Mouse (Mus musculus): ENCODE data around the gene Hist1h3c. TPM values are rescaled to one million over a fixed set of nuclear protein-coding genes. Genes with fewer than 3 reads are reported as not detected.
"Not testable (repeated sequence)": the region's sequence is repeated elsewhere in the genome, so short reads cannot be mapped to it uniquely, and the experiment has no call there.

Gene Hist1h3c
- polyA plus RNA-seq, 1 experiment from 2014 or later = 6.0 TPM

DNA sequence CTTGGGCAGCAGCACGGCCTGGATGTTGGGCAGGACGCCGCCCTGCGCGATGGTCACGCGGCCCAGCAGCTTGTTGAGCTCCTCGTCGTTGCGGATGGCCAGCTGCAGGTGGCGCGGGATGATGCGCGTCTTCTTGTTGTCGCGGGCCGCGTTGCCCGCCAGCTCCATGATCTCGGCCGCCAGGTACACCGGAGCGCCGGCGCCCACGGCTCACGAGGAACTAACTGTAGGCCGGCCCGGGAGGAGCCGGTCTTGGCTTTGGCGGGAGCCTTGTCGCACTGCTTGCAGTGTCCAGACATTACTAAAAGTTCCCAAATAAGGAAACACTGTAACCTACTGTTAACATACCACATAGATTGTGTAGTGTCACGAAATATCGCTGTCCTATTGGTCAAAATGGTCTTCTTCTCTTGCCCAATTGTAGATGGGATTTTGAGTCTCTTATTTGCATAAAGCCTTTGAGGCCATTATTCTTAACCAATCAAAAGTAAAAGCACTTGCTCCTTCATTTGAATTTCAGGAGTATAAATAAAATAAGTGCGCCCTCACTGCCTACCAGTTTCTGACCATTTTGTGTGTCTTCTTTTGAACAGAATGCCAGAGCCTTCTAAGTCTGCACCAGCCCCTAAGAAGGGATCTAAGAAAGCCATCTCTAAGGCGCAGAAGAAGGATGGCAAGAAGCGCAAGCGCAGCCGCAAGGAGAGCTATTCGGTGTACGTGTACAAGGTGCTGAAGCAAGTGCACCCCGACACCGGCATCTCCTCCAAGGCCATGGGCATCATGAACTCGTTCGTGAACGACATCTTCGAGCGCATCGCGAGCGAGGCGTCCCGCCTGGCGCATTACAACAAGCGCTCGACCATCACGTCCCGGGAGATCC is 1.0 kb upstream of the Hist1h3c start, which contains the start of gene Hist1h2bb:
Hist1h2bb (plus strand) TSS at position 534 of the 880 bp plus-strand sequence.
- not testable (repeated sequence) for H3K9me3 ChIP-seq (replicated peaks; ENCODE audit: low read length); H3K27me3 ChIP-seq (ENCODE audit: insufficient read depth, low read length); H3K36me3 ChIP-seq (ENCODE audit: insufficient read depth, low read length)
- Histone ChIP-seq H3K4me1 (replicated peaks; ENCODE audit: insufficient read depth, low read length) (peaks cover 11% of the 10 kb centered on the region), H3K4me3 (replicated peaks; ENCODE audit: low read depth, low read length) (peak within 1 kb of the TSS; percentile 32), H3K9ac (ENCODE audit: low read depth, low read length) (peak within 1 kb of the TSS; percentile 54), H3K27ac (peak within 1 kb of the TSS; percentile 96), H3K4me2 (ENCODE audit: low read length) (peak within 1 kb of the TSS; percentile 60)
- WGBS = 0% methylated on average over 37 of the region's 58 CpGs
- 0 out of 2 replicates have a peak, but pooled peaks have one; percentile 4 for TF ChIP-seq CTCF (IDR thresholded peaks at IDR 0.05; ENCODE audit: low read depth)
- ATAC-seq (replicated peaks; ENCODE audit: low FRiP score, low read depth) = peak; percentile 86
- DNase-seq (ENCODE audit: low spot score) = peak; percentile 99

DNA sequence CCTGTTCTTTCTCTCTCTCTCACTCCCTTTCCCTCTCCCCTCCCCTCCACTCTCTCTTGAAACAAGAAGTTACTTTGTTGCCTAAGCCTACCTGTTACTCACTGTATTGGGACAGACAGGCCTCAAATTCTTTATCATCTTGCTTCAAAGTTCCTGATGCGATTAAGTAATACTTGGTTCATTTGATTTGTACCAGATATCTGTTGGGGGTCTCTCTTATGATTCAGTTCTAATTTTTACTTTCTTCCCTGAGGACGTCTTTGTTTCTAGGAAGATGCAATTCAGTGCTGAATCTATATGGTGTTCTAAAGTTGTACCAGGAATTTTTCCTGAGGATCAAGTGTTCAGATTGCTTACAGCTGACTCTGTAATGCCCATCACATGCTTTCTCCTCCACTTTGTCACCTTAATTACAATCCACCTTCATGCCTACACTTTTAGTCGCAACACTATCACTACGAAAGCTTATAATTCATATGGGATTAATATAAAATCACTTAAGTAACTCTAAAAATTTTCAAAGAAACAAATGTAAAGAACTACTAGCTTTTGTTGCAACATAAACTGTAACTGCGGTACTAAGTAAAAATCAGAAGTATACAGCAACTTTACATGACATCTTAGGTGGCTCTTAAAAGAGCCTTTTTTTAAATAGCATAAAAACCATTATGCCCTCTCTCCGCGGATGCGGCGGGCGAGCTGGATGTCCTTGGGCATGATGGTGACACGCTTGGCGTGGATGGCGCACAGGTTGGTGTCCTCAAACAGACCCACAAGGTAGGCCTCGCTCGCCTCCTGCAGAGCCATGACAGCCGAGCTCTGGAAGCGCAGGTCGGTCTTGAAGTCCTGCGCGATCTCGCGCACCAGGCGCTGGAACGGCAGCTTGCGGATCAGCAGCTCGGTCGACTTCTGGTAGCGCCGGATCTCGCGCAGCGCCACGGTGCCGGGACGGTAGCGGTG is 701 bp downstream of the Hist1h3c start:
- H3K9me3 ChIP-seq (replicated peaks; ENCODE audit: low read length) = no peaks in the 10 kb centered on the region
- ATAC-seq (replicated peaks; ENCODE audit: low FRiP score, low read depth) (no peak), DNase-seq (ENCODE audit: low spot score) (no peak)
- no peaks in the 10 kb centered on the region for H3K36me3 ChIP-seq (ENCODE audit: insufficient read depth, low read length)
- peaks cover 11% of the 10 kb centered on the region for H3K4me1 ChIP-seq (replicated peaks; ENCODE audit: insufficient read depth, low read length)
- H3K27ac ChIP-seq = peak overlapping the region; percentile 57; the same call in 1 of the 2 replicates
- peak overlapping the region; percentile 30 for H3K4me3 ChIP-seq (replicated peaks; ENCODE audit: low read depth, low read length)
- no peaks in the 10 kb centered on the region for H3K27me3 ChIP-seq (ENCODE audit: insufficient read depth, low read length)
- WGBS = 2% methylated on average over 13 of the region's 36 CpGs
- TF ChIP-seq CTCF (IDR thresholded peaks at IDR 0.05; ENCODE audit: low read depth) = no peak
- peak overlapping the region; percentile 31; the same call in 1 of the 2 replicates for H3K9ac ChIP-seq (ENCODE audit: low read depth, low read length)
- H3K4me2 ChIP-seq (ENCODE audit: low read length) = peak overlapping the region; percentile 60

DNA sequence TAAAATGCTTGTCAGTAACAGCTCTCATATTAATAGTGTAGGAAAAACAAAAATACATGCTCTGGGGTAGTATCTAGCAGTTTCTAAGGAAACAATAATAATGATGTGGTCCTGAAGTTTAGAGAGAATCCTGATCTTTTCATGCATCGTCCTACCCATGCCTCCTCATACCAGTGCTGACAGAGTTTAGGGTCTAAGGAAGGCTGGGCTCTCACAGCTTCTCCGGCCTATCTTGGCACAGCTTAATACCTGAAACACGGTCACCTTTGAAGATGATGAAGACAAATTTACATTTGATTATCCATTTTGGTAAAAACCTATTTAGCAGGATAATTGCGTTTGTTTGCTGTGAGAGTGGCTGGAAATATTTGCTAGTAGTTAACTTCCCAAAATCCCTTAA is 1.4 kb downstream of the Hist1h3c start:
- Histone ChIP-seq H3K27ac (no peak overlapping the region), H3K4me2 (ENCODE audit: low read length) (peak overlapping the region; percentile 60), H3K9me3 (replicated peaks; ENCODE audit: low read length) (no peaks in the 10 kb centered on the region), H3K27me3 (ENCODE audit: insufficient read depth, low read length) (no peaks in the 10 kb centered on the region), H3K36me3 (ENCODE audit: insufficient read depth, low read length) (no peaks in the 10 kb centered on the region), H3K9ac (ENCODE audit: low read depth, low read length) (no peak overlapping the region), H3K4me3 (replicated peaks; ENCODE audit: low read depth, low read length) (no peak overlapping the region), H3K4me1 (replicated peaks; ENCODE audit: insufficient read depth, low read length) (peaks cover 11% of the 10 kb centered on the region)
- ATAC-seq (replicated peaks; ENCODE audit: low FRiP score, low read depth) = no peak
- no peak for DNase-seq (ENCODE audit: low spot score)
- WGBS = 39% methylated on average over 4 of the region's 4 CpGs
- TF ChIP-seq CTCF (IDR thresholded peaks at IDR 0.05; ENCODE audit: low read depth) = no peak

DNA sequence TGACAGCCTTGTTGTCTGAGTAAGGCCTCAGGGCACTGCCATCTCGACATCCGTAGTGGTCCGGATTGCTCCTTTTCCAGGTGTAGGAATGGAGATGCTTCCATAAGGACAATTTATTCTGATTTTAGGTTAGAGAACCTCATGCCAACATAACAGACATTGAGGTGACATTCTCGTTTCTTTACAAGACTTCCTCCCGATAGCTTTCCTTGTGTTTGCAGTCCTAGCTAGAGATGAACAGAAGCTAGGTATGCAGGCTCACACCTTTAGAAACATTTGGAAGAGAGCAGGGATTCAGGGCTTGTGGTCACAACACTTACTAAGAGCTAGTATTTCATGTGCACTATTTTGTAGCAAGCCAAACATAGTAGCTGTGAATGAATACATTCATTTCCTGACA is 2.2 kb downstream of the Hist1h3c start:
- ATAC-seq (replicated peaks; ENCODE audit: low FRiP score, low read depth) = no peak
- H3K9ac ChIP-seq (ENCODE audit: low read depth, low read length) = no peak overlapping the region
- TF ChIP-seq CTCF (IDR thresholded peaks at IDR 0.05; ENCODE audit: low read depth) = no peak
- no peaks in the 10 kb centered on the region for H3K9me3 ChIP-seq (replicated peaks; ENCODE audit: low read length)
- no peaks in the 10 kb centered on the region for H3K27me3 ChIP-seq (ENCODE audit: insufficient read depth, low read length)
- no peak for DNase-seq (ENCODE audit: low spot score)
- H3K4me3 ChIP-seq (replicated peaks; ENCODE audit: low read depth, low read length) = no peak overlapping the region
- H3K4me2 ChIP-seq (ENCODE audit: low read length) = no peak overlapping the region
- peaks cover 10% of the 10 kb centered on the region for H3K4me1 ChIP-seq (replicated peaks; ENCODE audit: insufficient read depth, low read length)
- no peak overlapping the region for H3K27ac ChIP-seq
- WGBS = 83% methylated on average over 5 of the region's 5 CpGs
- no peaks in the 10 kb centered on the region for H3K36me3 ChIP-seq (ENCODE audit: insufficient read depth, low read length)

DNA sequence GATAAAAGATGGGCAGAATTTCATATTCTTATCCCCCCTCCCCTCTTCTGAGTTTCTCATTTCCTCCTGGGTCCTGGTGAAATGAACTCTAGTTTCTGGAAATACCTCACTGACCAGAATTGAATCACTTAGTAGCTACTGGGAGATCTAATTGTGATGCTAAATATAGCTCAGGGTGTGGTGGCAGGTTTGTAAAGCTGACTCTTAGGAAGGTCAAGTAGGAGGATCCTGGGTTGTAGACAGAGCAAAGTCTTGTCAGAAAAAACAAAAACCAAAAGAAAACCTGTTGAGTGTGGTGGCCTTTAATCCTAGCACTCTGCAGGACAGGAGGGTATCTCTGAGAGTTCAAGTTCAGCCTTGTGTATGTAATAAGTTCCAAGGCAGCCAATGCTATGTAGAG is 3.4 kb downstream of the Hist1h3c start:
- no peaks in the 10 kb centered on the region for H3K9me3 ChIP-seq (replicated peaks; ENCODE audit: low read length)
- no peak overlapping the region for H3K4me2 ChIP-seq (ENCODE audit: low read length)
- no peaks in the 10 kb centered on the region for H3K36me3 ChIP-seq (ENCODE audit: insufficient read depth, low read length)
- H3K9ac ChIP-seq (ENCODE audit: low read depth, low read length) = no peak overlapping the region
- H3K4me3 ChIP-seq (replicated peaks; ENCODE audit: low read depth, low read length) = no peak overlapping the region
- DNase-seq (ENCODE audit: low spot score) (no peak), ATAC-seq (replicated peaks; ENCODE audit: low FRiP score, low read depth) (no peak)
- H3K27ac ChIP-seq = no peak overlapping the region
- no peak for TF ChIP-seq CTCF (IDR thresholded peaks at IDR 0.05; ENCODE audit: low read depth)
- H3K4me1 ChIP-seq (replicated peaks; ENCODE audit: insufficient read depth, low read length) = no peaks in the 10 kb centered on the region
- H3K27me3 ChIP-seq (ENCODE audit: insufficient read depth, low read length) = no peaks in the 10 kb centered on the region

- ATAC-seq (replicated peaks; ENCODE audit: low FRiP score, low read depth) = no peak
- no peak overlapping the region for H3K4me3 ChIP-seq (replicated peaks; ENCODE audit: low read depth, low read length)
- H3K27ac ChIP-seq = no peak overlapping the region
- no peaks in the 10 kb centered on the region for H3K36me3 ChIP-seq (ENCODE audit: insufficient read depth, low read length)
- H3K9me3 ChIP-seq (replicated peaks; ENCODE audit: low read length) = no peaks in the 10 kb centered on the region
- no peak for DNase-seq (ENCODE audit: low spot score)
- H3K4me1 ChIP-seq (replicated peaks; ENCODE audit: insufficient read depth, low read length) = no peaks in the 10 kb centered on the region
- H3K4me2 ChIP-seq (ENCODE audit: low read length) = peak overlapping the region; percentile 90
- H3K9ac ChIP-seq (ENCODE audit: low read depth, low read length) = no peak overlapping the region
- WGBS = 49% methylated on average over 5 of the region's 5 CpGs
- no peak for TF ChIP-seq CTCF (IDR thresholded peaks at IDR 0.05; ENCODE audit: low read depth)
- H3K27me3 ChIP-seq (ENCODE audit: insufficient read depth, low read length) = no peaks in the 10 kb centered on the region
Observed at GRCm38 (mm10) chr13:23740910-23741309, 4.5 kb downstream of the Hist1h3c start.

All from kidney, postnatal 0 days (tissue).